Mouse (Mus musculus) liver, adult 2 months (tissue): ENCODE results near the gene Tmem52. TPM values are rescaled to one million over a fixed set of nuclear protein-coding genes. Genes with fewer than 3 reads are reported as not detected.

Experiments used
- DNase-seq: peaks from one replicate; pipeline ENCODE4 v3.0.0-alpha.2; 2011; ENCODE audit warnings: low read depth, low spot score; ENCODE audit errors: extremely low read depth
- H3K27ac ChIP-seq: fragments of 200-500 bp; replicated peaks from 2 replicates; pipeline ENCODE4 v1.5.1; 2012; ENCODE audit warnings: low read depth, mild to moderate bottlenecking, control low read depth, inconsistent platforms, low read length; ENCODE audit not compliant: insufficient read depth
- H3K27me3 ChIP-seq: fragments of 200-500 bp; 2 replicates; pipeline ENCODE4 v1.6.1; 2012; ENCODE audit warnings: mild to moderate bottlenecking, moderate library complexity, low read length, inconsistent platforms; ENCODE audit not compliant: control insufficient read depth, insufficient read depth
- H3K36me3 ChIP-seq: fragments of 200-500 bp; 2 replicates; pipeline ENCODE4 v1.6.1; 2012; ENCODE audit warnings: low read length, inconsistent platforms; ENCODE audit not compliant: control insufficient read depth, insufficient read depth
- H3K4me1 ChIP-seq: fragments of 200-500 bp; 2 replicates; pipeline ENCODE4 v1.6.1; 2011; ENCODE audit warnings: low read length; ENCODE audit not compliant: control insufficient read depth, insufficient read depth
- H3K4me3 ChIP-seq: fragments of 200-500 bp; 2 replicates; pipeline ENCODE4 v1.5.1; 2011; ENCODE audit warnings: low read depth, mild to moderate bottlenecking, control low read depth, low read length, moderate library complexity; ENCODE audit not compliant: insufficient read depth
- H3K79me2 ChIP-seq: fragments of 200-500 bp; 2 replicates; pipeline ENCODE4 v1.6.1; 2012; ENCODE audit warnings: inconsistent platforms, mild to moderate bottlenecking, low read length, moderate library complexity; ENCODE audit not compliant: control insufficient read depth, insufficient read depth
- H3K9ac ChIP-seq: fragments of 200-500 bp; 2 replicates; pipeline ENCODE4 v1.6.1; 2012; ENCODE audit warnings: low read depth, mild to moderate bottlenecking, control low read depth, inconsistent platforms, low read length
- CTCF ChIP-seq: fragments of 200-500 bp; IDR thresholded peaks from 2 replicates; pipeline ENCODE4 v1.5.1; 2011; ENCODE audit warnings: low read depth, low read length, control low read depth
- POLR2A ChIP-seq: fragments of 200-500 bp; IDR thresholded peaks from 2 replicates; pipeline ENCODE4 v1.6.1; 2011; ENCODE audit warnings: low read length, control low read depth; ENCODE audit not compliant: insufficient read depth; ENCODE audit errors: extremely low read depth
- WGBS: fragments of 180-500 bp; shearing (Covaris S2); methylation state at CpG from one replicate; pipeline ENCODE4 v1.1.7; 2018; 5-methylcytosine and 5-hydroxymethylcytosine counted together
- polyA plus RNA-seq: library from polyadenylated mRNA; depleted of rRNA; stranded (reverse); fragments of >200 nt; gene quantifications from 2 replicates; pipeline ENCODE4 v1.2.3, GENCODE M21; 2012
- total RNA-seq: library from RNA; depleted of rRNA; stranded (reverse); fragments of >200 nt; gene quantifications from 2 replicates; pipeline ENCODE4 v1.2.3, GENCODE M21; 2014

Gene Tmem52
- total and polyA plus RNA-seq, 2 experiments, result not detected

GRCm38 (mm10) chr4:155463050-155463449, 5.9 kb upstream of the Tmem52 start:
- no peak for DNase-seq
- Histone ChIP-seq H3K4me1 (no peaks in the 10 kb centered on the region), H3K27me3 (no peaks in the 10 kb centered on the region), H3K4me3 (no peak overlapping the region), H3K27ac (no peak overlapping the region), H3K9ac (no peak overlapping the region), H3K36me3 (no peaks in the 10 kb centered on the region), H3K79me2 (no peaks in the 10 kb centered on the region)
- WGBS, result 83% methylated on average over 13 of the region's 13 CpGs
- TF ChIP-seq CTCF, result no peak
- TF ChIP-seq POLR2A, result no peak

- H3K27ac ChIP-seq, result no peak overlapping the region
- H3K79me2 ChIP-seq, result no peaks in the 10 kb centered on the region
- no peaks in the 10 kb centered on the region for H3K27me3 ChIP-seq
- no peak for TF ChIP-seq CTCF
- no peak for TF ChIP-seq POLR2A
- H3K36me3 ChIP-seq, result no peaks in the 10 kb centered on the region
- no peaks in the 10 kb centered on the region for H3K4me1 ChIP-seq
- DNase-seq, result no peak
- 83% methylated on average over 6 of the region's 6 CpGs for WGBS
- H3K9ac ChIP-seq, result no peak overlapping the region
- H3K4me3 ChIP-seq, result no peak overlapping the region
Measured at GRCm38 (mm10) chr4:155463611-155464010, 5.3 kb upstream of the Tmem52 start.

GRCm38 (mm10) chr4:155464061-155464460, 4.9 kb upstream of the Tmem52 start:
- no peak for TF ChIP-seq POLR2A
- TF ChIP-seq CTCF, result no peak
- no peak overlapping the region for H3K27ac ChIP-seq
- H3K9ac ChIP-seq, result no peak overlapping the region
- H3K4me1 ChIP-seq, result 0 out of 2 replicates have a peak, but pooled peaks cover 1% of the 10 kb centered on the region
- DNase-seq, result no peak
- WGBS, result 88% methylated on average over 4 of the region's 4 CpGs
- H3K36me3 ChIP-seq, result no peaks in the 10 kb centered on the region
- H3K79me2 ChIP-seq, result no peaks in the 10 kb centered on the region
- no peak overlapping the region for H3K4me3 ChIP-seq
- peaks cover 2% of the 10 kb centered on the region; the same call in 1 of the 2 replicates for H3K27me3 ChIP-seq

GRCm38 (mm10) chr4:155465607-155466006, 3.3 kb upstream of the Tmem52 start:
- Histone ChIP-seq H3K36me3 (no peaks in the 10 kb centered on the region), H3K27ac (no peak overlapping the region), H3K79me2 (no peaks in the 10 kb centered on the region), H3K9ac (no peak overlapping the region), H3K27me3 (peaks cover 3% of the 10 kb centered on the region; the same call in 1 of the 2 replicates), H3K4me3 (no peak overlapping the region), H3K4me1 (0 out of 2 replicates have a peak, but pooled peaks cover 3% of the 10 kb centered on the region)
- TF ChIP-seq CTCF (no peak), POLR2A (no peak)
- DNase-seq, result no peak
- 68% methylated on average over 6 of the region's 6 CpGs for WGBS

- Histone ChIP-seq H3K27ac (no peak overlapping the region), H3K79me2 (no peaks in the 10 kb centered on the region), H3K36me3 (no peaks in the 10 kb centered on the region), H3K27me3 (peaks cover 3% of the 10 kb centered on the region; the same call in 1 of the 2 replicates), H3K4me1 (0 out of 2 replicates have a peak, but pooled peaks cover 3% of the 10 kb centered on the region), H3K4me3 (no peak overlapping the region), H3K9ac (no peak overlapping the region)
- TF ChIP-seq POLR2A, result no peak
- TF ChIP-seq CTCF, result no peak
- 83% methylated on average over 5 of the region's 5 CpGs for WGBS
- DNase-seq, result no peak
Measured at GRCm38 (mm10) chr4:155466080-155466479, 2.8 kb upstream of the Tmem52 start.

GRCm38 (mm10) chr4:155467237-155468010, 1.5 kb upstream of the Tmem52 start:
- WGBS, result 84% methylated on average over 13 of the region's 13 CpGs
- TF ChIP-seq CTCF (no peak), POLR2A (no peak)

More at GRCm38 (mm10) chr4:155467237-155468010, 1.5 kb upstream of the Tmem52 start:
- no peak overlapping the region for H3K4me3 ChIP-seq
- no peak for DNase-seq
- H3K36me3 ChIP-seq, result no peaks in the 10 kb centered on the region
- no peak overlapping the region for H3K9ac ChIP-seq
- no peak overlapping the region for H3K27ac ChIP-seq
- 0 out of 2 replicates have a peak, but pooled peaks cover 3% of the 10 kb centered on the region for H3K4me1 ChIP-seq
- peaks cover 3% of the 10 kb centered on the region; the same call in 1 of the 2 replicates for H3K27me3 ChIP-seq
- no peaks in the 10 kb centered on the region for H3K79me2 ChIP-seq
